Mouse (Mus musculus): ENCODE measurements at regions not wholly inside any gene's neighbourhood (a gene's known extent, or its start where the extent isn't known, plus 50 kb on each side); places are given as distances from the start of the nearest gene placed in this dataset.
A peak's percentile ranks its signal among the peaks of the same experiment; 100 is the strongest.

- WGBS, result 2% methylated on average over 19 of the region's 21 CpGs
- ATAC-seq (ENCODE audit: low FRiP score) (peak; percentile 93), DNase-seq (ENCODE audit: low spot score) (peak; percentile 80)
- Histone ChIP-seq H3K36me3 (ENCODE audit: control insufficient read depth, insufficient read depth, low read length) (no peaks in the 10 kb centered on the region), H3K9me3 (ENCODE audit: control insufficient read depth, low read length) (no peaks in the 10 kb centered on the region), H3K4me3 (ENCODE audit: low read depth, low read length) (peak overlapping the region; percentile 29), H3K4me1 (replicated peaks; ENCODE audit: control insufficient read depth, insufficient read depth, low read length) (no peaks in the 10 kb centered on the region), H3K27me3 (ENCODE audit: control insufficient read depth, insufficient read depth, low read length) (no peaks in the 10 kb centered on the region), H3K4me2 (replicated peaks; ENCODE audit: low read depth, low read length) (peak overlapping the region; percentile 60), H3K9ac (ENCODE audit: low read depth, low read length) (peak overlapping the region; percentile 58), H3K27ac (ENCODE audit: low read depth, low read length) (peak overlapping the region; percentile 73)
These were observed 84.8 kb upstream of the Mafb start for GRCm38 (mm10) chr2:160451481-160452238.

DNA sequence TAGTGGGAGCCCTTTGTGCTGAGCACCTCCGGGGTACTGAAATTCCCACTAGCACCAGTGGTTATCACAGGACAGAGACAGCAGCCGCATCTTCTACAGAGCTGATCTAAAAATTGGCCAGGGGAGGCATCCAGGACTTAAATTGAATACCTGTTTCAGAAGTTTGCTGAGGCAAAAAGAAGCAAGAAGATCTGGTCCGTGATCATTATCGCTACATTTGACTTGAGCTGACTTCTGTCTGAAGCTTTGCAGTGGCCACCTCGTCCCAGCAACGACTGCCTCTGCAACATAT, 85.3 kb upstream of the Mafb start:
- WGBS, result 22% methylated on average over 6 of the region's 6 CpGs
- Histone ChIP-seq H3K9ac (ENCODE audit: low read depth, low read length) (peak overlapping the region; percentile 58), H3K4me1 (replicated peaks; ENCODE audit: control insufficient read depth, insufficient read depth, low read length) (no peaks in the 10 kb centered on the region), H3K36me3 (ENCODE audit: control insufficient read depth, insufficient read depth, low read length) (no peaks in the 10 kb centered on the region), H3K27ac (ENCODE audit: low read depth, low read length) (no peak overlapping the region), H3K27me3 (ENCODE audit: control insufficient read depth, insufficient read depth, low read length) (no peaks in the 10 kb centered on the region), H3K9me3 (ENCODE audit: control insufficient read depth, low read length) (no peaks in the 10 kb centered on the region), H3K4me2 (replicated peaks; ENCODE audit: low read depth, low read length) (peak overlapping the region; percentile 60), H3K4me3 (ENCODE audit: low read depth, low read length) (peak overlapping the region; percentile 29)
- DNase-seq (ENCODE audit: low spot score), result no peak
- ATAC-seq (ENCODE audit: low FRiP score), result no peak

- H3K4me2 ChIP-seq (replicated peaks; ENCODE audit: low read depth, low read length), result no peak overlapping the region
- 89% methylated on average over 6 of the region's 6 CpGs for WGBS
These were observed 85.9 kb upstream of the Mafb start for GRCm38 (mm10) chr2:160452730-160453129.

GRCm38 (mm10) chr2:160455617-160456016, 88.8 kb upstream of the Mafb start:
- Histone ChIP-seq H3K27ac (ENCODE audit: low read depth, low read length) (no peak overlapping the region), H3K27me3 (ENCODE audit: control insufficient read depth, insufficient read depth, low read length) (no peaks in the 10 kb centered on the region), H3K4me1 (replicated peaks; ENCODE audit: control insufficient read depth, insufficient read depth, low read length) (no peaks in the 10 kb centered on the region), H3K4me2 (replicated peaks; ENCODE audit: low read depth, low read length) (no peak overlapping the region), H3K4me3 (ENCODE audit: low read depth, low read length) (no peak overlapping the region), H3K9me3 (ENCODE audit: control insufficient read depth, low read length) (no peaks in the 10 kb centered on the region), H3K36me3 (ENCODE audit: control insufficient read depth, insufficient read depth, low read length) (no peaks in the 10 kb centered on the region), H3K9ac (ENCODE audit: low read depth, low read length) (no peak overlapping the region)
- DNase-seq (ENCODE audit: low spot score), result no peak
- ATAC-seq (ENCODE audit: low FRiP score), result no peak
- WGBS, result 88% methylated on average over 10 of the region's 10 CpGs

More at GRCm38 (mm10) chr2:160452730-160453129, 85.9 kb upstream of the Mafb start:
- Histone ChIP-seq H3K27ac (ENCODE audit: low read depth, low read length) (no peak overlapping the region), H3K9ac (ENCODE audit: low read depth, low read length) (no peak overlapping the region), H3K9me3 (ENCODE audit: control insufficient read depth, low read length) (no peaks in the 10 kb centered on the region), H3K36me3 (ENCODE audit: control insufficient read depth, insufficient read depth, low read length) (no peaks in the 10 kb centered on the region), H3K27me3 (ENCODE audit: control insufficient read depth, insufficient read depth, low read length) (no peaks in the 10 kb centered on the region), H3K4me1 (replicated peaks; ENCODE audit: control insufficient read depth, insufficient read depth, low read length) (no peaks in the 10 kb centered on the region), H3K4me3 (ENCODE audit: low read depth, low read length) (no peak overlapping the region)
- no peak for ATAC-seq (ENCODE audit: low FRiP score)
- DNase-seq (ENCODE audit: low spot score), result no peak

GRCm38 (mm10) chr2:160456681-160457080, 89.8 kb upstream of the Mafb start:
- 88% methylated on average over 8 of the region's 8 CpGs for WGBS
- ATAC-seq (ENCODE audit: low FRiP score) (no peak), DNase-seq (ENCODE audit: low spot score) (no peak)
- H3K27ac ChIP-seq (ENCODE audit: low read depth, low read length), result no peak overlapping the region
- H3K4me1 ChIP-seq (replicated peaks; ENCODE audit: control insufficient read depth, insufficient read depth, low read length), result no peaks in the 10 kb centered on the region
- no peak overlapping the region for H3K9ac ChIP-seq (ENCODE audit: low read depth, low read length)
- no peak overlapping the region for H3K4me2 ChIP-seq (replicated peaks; ENCODE audit: low read depth, low read length)
- no peaks in the 10 kb centered on the region for H3K36me3 ChIP-seq (ENCODE audit: control insufficient read depth, insufficient read depth, low read length)
- H3K4me3 ChIP-seq (ENCODE audit: low read depth, low read length), result no peak overlapping the region
- no peaks in the 10 kb centered on the region for H3K27me3 ChIP-seq (ENCODE audit: control insufficient read depth, insufficient read depth, low read length)
- no peaks in the 10 kb centered on the region for H3K9me3 ChIP-seq (ENCODE audit: control insufficient read depth, low read length)

DNA sequence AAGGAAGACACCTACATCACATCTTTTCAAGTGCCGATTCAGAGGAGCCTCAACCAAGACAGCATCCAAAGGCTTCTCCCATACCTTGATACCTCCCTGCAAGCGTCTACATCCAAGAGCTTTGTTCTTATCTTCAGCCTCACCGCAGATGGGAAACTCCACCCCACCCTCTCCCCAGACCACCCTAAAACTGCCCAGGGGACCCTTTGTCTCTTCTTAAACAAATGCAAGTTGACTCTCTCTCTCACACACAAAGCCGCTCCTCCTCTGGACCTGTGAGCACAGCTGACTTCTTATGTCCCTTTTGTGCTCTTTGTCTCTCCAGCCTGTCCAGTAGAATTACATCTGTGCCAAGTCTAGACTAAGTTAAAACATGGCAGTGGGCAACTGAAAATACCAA, 104.7 kb upstream of the Mafb start:
- H3K4me2 ChIP-seq (replicated peaks; ENCODE audit: low read depth, low read length), result no peak overlapping the region
- ATAC-seq (ENCODE audit: low FRiP score) (no peak), DNase-seq (ENCODE audit: low spot score) (no peak)
- no peaks in the 10 kb centered on the region for H3K9me3 ChIP-seq (ENCODE audit: control insufficient read depth, low read length)
- no peaks in the 10 kb centered on the region for H3K27me3 ChIP-seq (ENCODE audit: control insufficient read depth, insufficient read depth, low read length)
- no peaks in the 10 kb centered on the region for H3K4me1 ChIP-seq (replicated peaks; ENCODE audit: control insufficient read depth, insufficient read depth, low read length)
- H3K9ac ChIP-seq (ENCODE audit: low read depth, low read length), result no peak overlapping the region
- no peak overlapping the region for H3K27ac ChIP-seq (ENCODE audit: low read depth, low read length)
- no peak overlapping the region for H3K4me3 ChIP-seq (ENCODE audit: low read depth, low read length)
- WGBS, result 41% methylated on average over 4 of the region's 4 CpGs
- H3K36me3 ChIP-seq (ENCODE audit: control insufficient read depth, insufficient read depth, low read length), result no peaks in the 10 kb centered on the region

DNA sequence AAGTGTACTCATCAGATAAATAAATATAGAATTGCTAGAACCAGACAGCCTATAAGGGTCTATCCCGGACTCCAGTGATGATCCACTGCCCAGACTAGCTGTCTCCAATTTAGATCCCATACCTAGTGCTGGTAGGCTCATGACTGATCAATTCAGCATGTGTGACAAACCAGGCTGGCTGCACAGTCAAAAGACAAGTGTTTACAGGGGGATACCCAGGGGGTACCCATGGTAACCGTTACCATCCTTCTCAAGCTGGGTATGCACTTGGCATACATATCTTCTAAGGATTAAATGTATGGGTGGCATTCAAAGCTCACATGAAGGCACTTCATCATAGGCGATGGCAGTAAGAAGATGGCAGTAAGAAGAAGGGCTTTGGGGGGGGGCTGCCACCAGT, 109.3 kb upstream of the Mafb start:
- Histone ChIP-seq H3K9ac (ENCODE audit: low read depth, low read length) (no peak overlapping the region), H3K4me2 (replicated peaks; ENCODE audit: low read depth, low read length) (no peak overlapping the region), H3K4me1 (replicated peaks; ENCODE audit: control insufficient read depth, insufficient read depth, low read length) (no peaks in the 10 kb centered on the region; the same call in 1 of the 2 replicates), H3K27me3 (ENCODE audit: control insufficient read depth, insufficient read depth, low read length) (no peaks in the 10 kb centered on the region), H3K36me3 (ENCODE audit: control insufficient read depth, insufficient read depth, low read length) (no peaks in the 10 kb centered on the region), H3K4me3 (ENCODE audit: low read depth, low read length) (no peak overlapping the region), H3K27ac (ENCODE audit: low read depth, low read length) (no peak overlapping the region), H3K9me3 (ENCODE audit: control insufficient read depth, low read length) (no peaks in the 10 kb centered on the region)
- ATAC-seq (ENCODE audit: low FRiP score), result no peak
- DNase-seq (ENCODE audit: low spot score), result no peak
- 82% methylated on average over 3 of the region's 3 CpGs for WGBS

GRCm38 (mm10) chr2:160479240-160479639, 112.4 kb upstream of the Mafb start:
- no peak for DNase-seq (ENCODE audit: low spot score)

DNA sequence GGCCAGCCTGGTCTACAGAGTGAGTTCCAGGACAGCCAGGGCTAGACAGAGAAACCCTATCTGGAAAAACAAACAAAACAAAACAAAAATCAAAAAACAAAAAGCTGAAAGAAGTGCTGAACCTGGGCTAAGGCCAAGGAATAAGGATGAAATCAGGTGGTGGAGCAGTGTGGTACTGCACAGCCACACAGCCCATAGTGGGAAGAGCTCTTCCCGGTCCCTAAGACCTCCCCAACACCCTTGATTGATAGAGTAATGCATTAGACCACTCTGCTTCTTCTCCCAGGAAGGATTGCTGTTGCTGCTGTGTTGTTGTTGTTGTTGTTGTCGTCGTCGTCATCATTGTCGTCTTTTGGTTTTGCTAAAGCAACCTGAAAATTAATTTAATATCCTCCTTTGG, 118.2 kb upstream of the Mafb start:
- H3K9ac ChIP-seq (ENCODE audit: low read depth, low read length), result no peak overlapping the region
- ATAC-seq (ENCODE audit: low FRiP score) (no peak), DNase-seq (ENCODE audit: low spot score) (no peak)
- no peaks in the 10 kb centered on the region for H3K36me3 ChIP-seq (ENCODE audit: control insufficient read depth, insufficient read depth, low read length)
- H3K4me3 ChIP-seq (ENCODE audit: low read depth, low read length), result no peak overlapping the region
- H3K9me3 ChIP-seq (ENCODE audit: control insufficient read depth, low read length), result no peaks in the 10 kb centered on the region
- H3K27me3 ChIP-seq (ENCODE audit: control insufficient read depth, insufficient read depth, low read length), result no peaks in the 10 kb centered on the region
- no peaks in the 10 kb centered on the region for H3K4me1 ChIP-seq (replicated peaks; ENCODE audit: control insufficient read depth, insufficient read depth, low read length)
- WGBS, result 88% methylated on average over 5 of the region's 5 CpGs
- no peak overlapping the region for H3K4me2 ChIP-seq (replicated peaks; ENCODE audit: low read depth, low read length)
- no peak overlapping the region for H3K27ac ChIP-seq (ENCODE audit: low read depth, low read length)

More at GRCm38 (mm10) chr2:160479240-160479639, 112.4 kb upstream of the Mafb start:
- Histone ChIP-seq H3K9me3 (ENCODE audit: control insufficient read depth, low read length) (no peaks in the 10 kb centered on the region), H3K27ac (ENCODE audit: low read depth, low read length) (no peak overlapping the region), H3K4me1 (replicated peaks; ENCODE audit: control insufficient read depth, insufficient read depth, low read length) (no peaks in the 10 kb centered on the region; the same call in 1 of the 2 replicates), H3K9ac (ENCODE audit: low read depth, low read length) (no peak overlapping the region), H3K27me3 (ENCODE audit: control insufficient read depth, insufficient read depth, low read length) (no peaks in the 10 kb centered on the region), H3K4me3 (ENCODE audit: low read depth, low read length) (no peak overlapping the region), H3K4me2 (replicated peaks; ENCODE audit: low read depth, low read length) (no peak overlapping the region), H3K36me3 (ENCODE audit: control insufficient read depth, insufficient read depth, low read length) (no peaks in the 10 kb centered on the region)
- ATAC-seq (ENCODE audit: low FRiP score), result no peak
- WGBS, result 69% methylated on average over 7 of the region's 7 CpGs
